Mouse (Mus musculus) heart, postnatal 0 days (tissue): ENCODE results near the gene Gid8. TPM values are rescaled to one million over a fixed set of nuclear protein-coding genes. Genes with fewer than 3 reads are reported as not detected.

Source experiments
- ATAC-seq: fragments of 200-750 bp; cut with Nextera tagmentation; 2 replicates; pipeline ENCODE4 v1.8.0; 2017; ENCODE audit warnings: low read depth, moderate number of reproducible peaks, moderate library complexity; ENCODE audit not compliant: insufficient read depth
- DNase-seq: peaks from one replicate; pipeline ENCODE4 v3.0.0-alpha.2; 2016; ENCODE audit warnings: low spot score
- H3K27ac ChIP-seq: fragments of 300-500 bp; sonication (generic); 2 replicates; pipeline ENCODE4 v1.5.1; 2014; ENCODE audit warnings: low read depth, mild to moderate bottlenecking
- H3K27me3 ChIP-seq: fragments of 300-500 bp; sonication (generic); 2 replicates; pipeline ENCODE4 v1.6.1; 2014; ENCODE audit warnings: low read length, mixed read lengths; ENCODE audit not compliant: control insufficient read depth, insufficient read depth
- H3K36me3 ChIP-seq: fragments of 300-500 bp; sonication (generic); replicated peaks from 2 replicates; pipeline ENCODE4 v1.6.1; 2014; ENCODE audit warnings: low read length, mixed read lengths; ENCODE audit not compliant: control insufficient read depth, insufficient read depth
- H3K4me1 ChIP-seq: fragments of 300-500 bp; sonication (generic); 2 replicates; pipeline ENCODE4 v1.6.1; 2014; ENCODE audit warnings: antibody characterized with exemption; ENCODE audit not compliant: control insufficient read depth, insufficient read depth
- H3K4me2 ChIP-seq: fragments of 300-500 bp; sonication (generic); 2 replicates; pipeline ENCODE4 v1.6.1; 2014; ENCODE audit warnings: low read depth, mild to moderate bottlenecking, low read length, moderate library complexity
- H3K4me3 ChIP-seq: fragments of 300-500 bp; sonication (generic); 2 replicates; pipeline ENCODE4 v1.5.1; 2014; ENCODE audit warnings: low read depth, low read length
- H3K9ac ChIP-seq: fragments of 300-500 bp; sonication (generic); replicated peaks from 2 replicates; pipeline ENCODE4 v1.6.1; 2014; ENCODE audit warnings: low read depth, low read length, mixed read lengths
- H3K9me3 ChIP-seq: fragments of 300-500 bp; sonication (generic); replicated peaks from 2 replicates; pipeline ENCODE4 v1.6.1; 2016; ENCODE audit warnings: low read length; ENCODE audit not compliant: control insufficient read depth
- CTCF ChIP-seq: IDR thresholded peaks from 2 replicates; pipeline ENCODE4 v1.5.1; 2016; ENCODE audit warnings: antibody characterized with exemption, control low read depth, low read depth
- EP300 ChIP-seq: IDR thresholded peaks from 2 replicates; pipeline ENCODE4 v1.6.1; 2016; ENCODE audit warnings: antibody characterized with exemption, low read depth
- WGBS: fragments of 180-500 bp; shearing (Covaris S2); extraction: QIAGEN DNeasy Blood & Tissue Kit; methylation state at CpG from one replicate; pipeline ENCODE4 v1.1.7; 2014; 5-methylcytosine and 5-hydroxymethylcytosine counted together
- polyA plus RNA-seq: library from polyadenylated mRNA; unstranded; fragments of >200 nt; fragmentation: Nextera tagmentation; extraction: Ambion mirVana; gene quantifications from 2 replicates; pipeline ENCODE4 v1.2.1, GENCODE M21; 2015
- total RNA-seq: library from RNA; depleted of rRNA; stranded (reverse); fragments of >200 nt; gene quantifications from 2 replicates; pipeline ENCODE4 v1.2.3, GENCODE M21; 2014; ENCODE audit warnings: low replicate concordance; rRNA removed

The Gid8 gene
- total and polyA plus RNA-seq, 2 experiments from 2014 or later: 26.7 to 51.9 TPM

DNA sequence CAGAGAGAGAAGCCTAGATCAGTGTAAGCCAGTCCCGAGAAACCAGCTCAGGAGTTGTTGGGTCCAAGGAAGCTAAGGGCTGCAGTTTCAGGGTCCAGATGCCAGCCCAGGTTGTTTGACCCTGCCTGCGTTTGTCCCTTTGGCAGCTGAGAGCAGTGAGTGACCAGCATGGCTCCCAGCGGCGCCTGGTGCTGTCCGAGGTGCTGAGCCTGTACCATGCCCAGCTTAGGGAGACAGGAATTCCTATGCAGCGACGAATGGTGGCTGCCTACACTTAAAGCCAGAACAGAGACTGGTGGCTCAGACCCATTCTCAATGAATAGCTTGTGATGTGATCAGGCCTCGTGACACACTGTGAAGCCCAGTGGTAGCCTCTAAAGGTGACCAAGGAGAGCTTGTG, 46.0 kb downstream of the Gid8 start:
- no peak overlapping the region for H3K27ac ChIP-seq
- H3K36me3 ChIP-seq: no peaks in the 10 kb centered on the region
- H3K4me2 ChIP-seq: no peak overlapping the region
- H3K9ac ChIP-seq: no peak overlapping the region
- H3K9me3 ChIP-seq: no peaks in the 10 kb centered on the region
- ATAC-seq (peak; percentile 41; the same call in 1 of the 2 replicates), DNase-seq (peak; percentile 36)
- TF ChIP-seq CTCF (no peak), EP300 (no peak)
- 2% methylated on average over 8 of the region's 8 CpGs for WGBS
- H3K4me3 ChIP-seq: no peak overlapping the region
- H3K4me1 ChIP-seq: no peaks in the 10 kb centered on the region
- H3K27me3 ChIP-seq: peaks cover 12% of the 10 kb centered on the region

DNA sequence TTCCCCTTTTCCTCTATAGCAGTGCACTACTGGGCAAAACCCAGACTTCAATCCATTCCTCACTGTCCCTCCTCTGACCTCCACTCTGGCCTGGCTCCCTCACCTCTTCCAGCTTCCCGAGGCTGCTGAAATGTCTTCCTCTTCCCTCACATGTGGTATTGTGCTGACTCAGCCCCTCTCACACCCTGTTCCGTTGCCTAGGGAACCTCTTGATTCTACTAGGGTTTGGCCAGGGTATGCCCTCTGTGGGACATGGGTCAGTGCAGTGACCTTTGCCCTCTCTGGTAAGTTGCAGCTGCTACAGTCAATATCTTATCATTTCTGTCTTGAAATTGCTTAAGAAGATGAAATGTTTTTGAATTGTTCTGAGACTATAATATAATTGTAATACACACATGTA, 46.9 kb downstream of the Gid8 start:
- H3K4me1 ChIP-seq: no peaks in the 10 kb centered on the region
- no peak overlapping the region for H3K4me3 ChIP-seq
- 51% methylated on average over 2 of the region's 2 CpGs for WGBS
- H3K9ac ChIP-seq: no peak overlapping the region
- H3K36me3 ChIP-seq: no peaks in the 10 kb centered on the region
- TF ChIP-seq CTCF (no peak), EP300 (no peak)
- peaks cover 12% of the 10 kb centered on the region for H3K27me3 ChIP-seq
- DNase-seq (no peak), ATAC-seq (no peak)
- H3K4me2 ChIP-seq: no peak overlapping the region
- H3K9me3 ChIP-seq: no peaks in the 10 kb centered on the region
- H3K27ac ChIP-seq: no peak overlapping the region

DNA sequence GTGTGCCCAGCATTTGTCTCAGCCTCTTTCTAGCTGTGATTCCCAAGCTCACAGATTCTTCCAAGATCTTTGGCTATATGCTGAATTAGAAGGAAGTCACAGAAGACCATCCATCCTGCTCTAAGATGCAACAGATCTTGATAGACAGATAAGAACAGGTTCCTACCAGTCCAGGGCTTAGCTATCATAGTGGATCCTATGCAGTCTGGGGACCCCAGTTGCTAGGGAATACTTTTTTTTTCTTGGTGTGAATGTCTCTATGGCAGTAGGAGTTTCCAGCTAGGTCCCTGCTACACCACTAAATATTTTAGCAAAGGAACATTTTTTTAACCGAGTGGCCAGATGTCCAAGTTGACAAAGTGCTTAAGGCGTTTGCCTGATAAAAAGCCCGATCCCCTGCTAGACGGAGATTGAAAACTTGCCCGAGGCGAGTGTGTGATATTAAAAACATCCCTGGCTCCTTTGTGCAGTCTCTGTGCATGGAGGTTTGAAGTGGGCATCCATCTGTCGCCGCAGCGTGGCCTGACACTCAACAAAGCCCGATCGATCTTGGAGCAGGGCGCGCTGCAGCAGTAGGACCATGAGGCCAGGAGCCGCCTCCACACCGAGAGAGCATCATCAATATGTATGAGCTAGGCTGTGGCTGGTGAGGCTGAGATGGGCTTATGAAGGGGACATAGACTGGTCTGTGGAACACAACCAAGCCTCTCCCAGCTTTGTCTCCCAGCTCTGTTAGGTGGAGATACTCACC, 48.8 kb downstream of the Gid8 start:
- H3K27me3 ChIP-seq: peaks cover 12% of the 10 kb centered on the region
- no peak overlapping the region for H3K27ac ChIP-seq
- H3K9ac ChIP-seq: no peak overlapping the region
- WGBS: 46% methylated on average over 15 of the region's 15 CpGs
- DNase-seq (no peak), ATAC-seq (no peak)
- H3K4me1 ChIP-seq: no peaks in the 10 kb centered on the region
- H3K36me3 ChIP-seq: no peaks in the 10 kb centered on the region
- H3K4me3 ChIP-seq: no peak overlapping the region
- TF ChIP-seq EP300 (no peak), CTCF (no peak)
- no peak overlapping the region for H3K4me2 ChIP-seq
- no peaks in the 10 kb centered on the region for H3K9me3 ChIP-seq

DNA sequence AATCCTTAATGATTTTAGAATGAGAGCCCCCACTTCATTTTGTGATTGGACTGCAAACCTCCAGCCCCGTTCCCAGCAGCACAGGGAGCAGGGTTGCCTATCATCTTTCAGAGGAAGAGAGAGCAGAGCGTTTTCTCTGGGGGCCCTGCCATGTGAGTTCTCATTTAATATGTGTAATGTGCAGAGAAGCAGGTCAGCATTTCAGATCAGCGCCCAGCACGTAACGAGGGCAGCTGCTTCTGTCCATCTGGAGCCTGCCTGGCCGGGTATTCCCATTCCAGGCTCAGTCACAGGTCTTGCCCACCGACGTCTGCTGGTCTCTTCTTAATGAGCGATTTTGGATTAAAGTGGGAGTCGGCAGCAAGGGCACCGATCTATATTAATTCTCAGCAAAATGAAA, 55.1 kb downstream of the Gid8 start:
- ATAC-seq (no peak), DNase-seq (no peak)
- 72% methylated on average over 11 of the region's 11 CpGs for WGBS
- Histone ChIP-seq H3K9ac (no peak overlapping the region), H3K27ac (no peak overlapping the region), H3K4me3 (no peak overlapping the region), H3K27me3 (0 out of 2 replicates have a peak, but pooled peaks cover 7% of the 10 kb centered on the region), H3K36me3 (no peaks in the 10 kb centered on the region), H3K9me3 (no peaks in the 10 kb centered on the region), H3K4me1 (no peaks in the 10 kb centered on the region), H3K4me2 (no peak overlapping the region)
- TF ChIP-seq CTCF (no peak), EP300 (no peak)

DNA sequence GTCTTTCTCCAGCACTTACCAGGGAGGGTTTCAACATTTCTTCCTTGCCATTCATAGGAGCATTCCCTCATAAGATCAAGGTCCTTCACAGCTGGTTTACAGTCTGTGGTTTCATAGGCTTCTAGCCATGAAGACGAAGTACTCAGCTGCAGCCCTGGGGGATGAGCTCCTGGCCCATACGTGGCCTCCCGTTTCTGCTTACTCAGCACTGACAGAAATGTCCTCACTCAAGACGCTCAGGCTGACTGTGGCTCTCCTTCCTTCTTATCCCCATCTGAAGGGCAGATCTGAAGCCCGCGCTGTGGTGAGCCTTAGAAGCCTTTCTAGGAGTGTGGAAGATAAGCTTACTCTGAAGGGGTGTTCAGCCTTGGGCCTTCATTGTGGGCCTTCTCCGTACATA, 55.8 kb downstream of the Gid8 start:
- Histone ChIP-seq H3K27ac (no peak overlapping the region), H3K9ac (no peak overlapping the region), H3K4me2 (no peak overlapping the region), H3K4me3 (no peak overlapping the region), H3K36me3 (no peaks in the 10 kb centered on the region), H3K4me1 (no peaks in the 10 kb centered on the region), H3K9me3 (no peaks in the 10 kb centered on the region), H3K27me3 (0 out of 2 replicates have a peak, but pooled peaks cover 11% of the 10 kb centered on the region)
- WGBS: 60% methylated on average over 7 of the region's 7 CpGs
- no peak for ATAC-seq
- TF ChIP-seq CTCF: no peak
- no peak for TF ChIP-seq EP300
- DNase-seq: no peak

Other genes starting within 250 kb of the Gid8 start
- 0.08 and 1.1 TPM in 2 replicates for gene Ntsr1, start 210.1 kb upstream of the Gid8 start, total RNA-seq
- 0.40 and 0.75 TPM in 2 replicates for gene Ntsr1, start 210.1 kb upstream of the Gid8 start, polyA plus RNA-seq
- gene Mrgbp, start 128.8 kb upstream of the Gid8 start, total RNA-seq: 40.5 and 54.3 TPM in 2 replicates
- 19.5 and 20.5 TPM in 2 replicates for gene Mrgbp, start 128.8 kb upstream of the Gid8 start, polyA plus RNA-seq
- gene Ogfr, start 120.9 kb upstream of the Gid8 start, total RNA-seq: 81.0 and 81.6 TPM in 2 replicates
- 33.0 and 39.3 TPM in 2 replicates for gene Ogfr, start 120.9 kb upstream of the Gid8 start, polyA plus RNA-seq
- 0.62 and 1.3 TPM in 2 replicates for gene Col9a3, start 112.3 kb upstream of the Gid8 start, total RNA-seq
- 0.77 and 1.3 TPM in 2 replicates for gene Col9a3, start 112.3 kb upstream of the Gid8 start, polyA plus RNA-seq
- 0.04 and 0.12 TPM in 2 replicates for gene Tcfl5, start 67.4 kb upstream of the Gid8 start, total RNA-seq
- gene Tcfl5, start 67.4 kb upstream of the Gid8 start, polyA plus RNA-seq: not detected in 2 replicates
- gene Dido1, start 118 bp upstream of the Gid8 start, total RNA-seq: 22.8 and 28.3 TPM in 2 replicates
- gene Dido1, start 118 bp upstream of the Gid8 start, polyA plus RNA-seq: 9.9 and 12.2 TPM in 2 replicates
- 1.5 TPM in 1 of 2 replicates, not detected in the other for gene Slc17a9, start 15.1 kb downstream of the Gid8 start, total RNA-seq
- 0.44 and 0.60 TPM in 2 replicates for gene Slc17a9, start 15.1 kb downstream of the Gid8 start, polyA plus RNA-seq
- gene Bhlhe23, start 66.8 kb downstream of the Gid8 start, total RNA-seq: not detected in 2 replicates
- gene Bhlhe23, start 66.8 kb downstream of the Gid8 start, polyA plus RNA-seq: not detected in 2 replicates
- 15.8 and 51.0 TPM in 2 replicates for gene Ythdf1, start 210.8 kb downstream of the Gid8 start, total RNA-seq
- gene Ythdf1, start 210.8 kb downstream of the Gid8 start, polyA plus RNA-seq: 27.1 and 27.7 TPM in 2 replicates
- gene Birc7, start 218.9 kb downstream of the Gid8 start, total RNA-seq: 0.84 TPM in 1 of 2 replicates, not detected in the other
- 0.07 and 0.10 TPM in 2 replicates for gene Birc7, start 218.9 kb downstream of the Gid8 start, polyA plus RNA-seq
- 8.6 and 9.8 TPM in 2 replicates for gene Nkain4, start 244.6 kb downstream of the Gid8 start, total RNA-seq
- gene Nkain4, start 244.6 kb downstream of the Gid8 start, polyA plus RNA-seq: 27.6 and 29.6 TPM in 2 replicates